Mouse (Mus musculus): ENCODE measurements around the gene Lypd6. TPM values are rescaled to one million over a fixed set of nuclear protein-coding genes. Genes with fewer than 3 reads are reported as not detected.

Gene Lypd6
- polyA plus RNA-seq, 1 experiment: not detected

- Histone ChIP-seq H3K9me3 (ENCODE audit: control insufficient read depth, low read length) (no peaks in the 10 kb centered on the region), H3K4me1 (ENCODE audit: control insufficient read depth) (no peaks in the 10 kb centered on the region), H3K4me3 (replicated peaks) (no peak overlapping the region), H3K36me3 (ENCODE audit: control insufficient read depth) (no peaks in the 10 kb centered on the region), H3K27me3 (ENCODE audit: control insufficient read depth) (no peaks in the 10 kb centered on the region)
- TF ChIP-seq TAL1 (IDR thresholded peaks at IDR 0.05; ENCODE audit: low read length): no peak
- no peak for TF ChIP-seq GATA1 (IDR thresholded peaks at IDR 0.05; ENCODE audit: low read length)
Observed at GRCm38 (mm10) chr2:50225019-50225418, 158.8 kb downstream of the Lypd6 start.

GRCm38 (mm10) chr2:50233491-50233890 is 167.3 kb downstream of the Lypd6 start:
- Histone ChIP-seq H3K27me3 (ENCODE audit: control insufficient read depth) (no peaks in the 10 kb centered on the region), H3K36me3 (ENCODE audit: control insufficient read depth) (no peaks in the 10 kb centered on the region), H3K4me1 (ENCODE audit: control insufficient read depth) (no peaks in the 10 kb centered on the region), H3K4me3 (replicated peaks) (no peak overlapping the region), H3K9me3 (ENCODE audit: control insufficient read depth, low read length) (peaks cover 7% of the 10 kb centered on the region)
- TF ChIP-seq GATA1 (IDR thresholded peaks at IDR 0.05; ENCODE audit: low read length) (no peak), TAL1 (IDR thresholded peaks at IDR 0.05; ENCODE audit: low read length) (no peak)

Other genes with a start within 250 kb of the Lypd6 start
- 4.1 and 6.6 TPM in 2 replicates for gene Mmadhc, start 230.4 kb downstream of the Lypd6 start, polyA plus RNA-seq (2012)